Mouse (Mus musculus): ENCODE data around the gene Dab1.

The Dab1 gene

DNA sequence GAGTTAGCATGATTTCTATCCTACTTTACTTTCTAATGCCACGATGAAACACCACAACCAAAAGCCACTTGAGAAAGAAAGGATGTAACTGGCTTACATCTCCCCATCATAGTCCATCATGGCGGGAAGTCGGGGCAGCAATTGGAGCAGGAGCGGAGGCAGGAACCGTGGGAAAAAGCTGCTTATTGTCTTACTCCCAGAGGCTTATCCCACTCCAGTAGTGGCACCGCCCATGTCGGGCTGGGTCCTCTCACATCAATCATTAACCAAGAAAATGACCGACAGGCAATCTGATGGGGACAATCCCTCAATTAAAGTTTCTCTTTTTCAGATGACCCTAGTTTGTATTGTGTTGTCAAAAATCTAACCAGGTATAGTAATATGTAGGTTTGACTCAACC, 893.4 kb downstream of the Dab1 start:
- no peak for DNase-seq (ENCODE audit: extremely low spot score)

GRCm38 (mm10) chr4:104513622-104514021, 894.5 kb downstream of the Dab1 start:
- DNase-seq (ENCODE audit: extremely low spot score): no peak

DNA sequence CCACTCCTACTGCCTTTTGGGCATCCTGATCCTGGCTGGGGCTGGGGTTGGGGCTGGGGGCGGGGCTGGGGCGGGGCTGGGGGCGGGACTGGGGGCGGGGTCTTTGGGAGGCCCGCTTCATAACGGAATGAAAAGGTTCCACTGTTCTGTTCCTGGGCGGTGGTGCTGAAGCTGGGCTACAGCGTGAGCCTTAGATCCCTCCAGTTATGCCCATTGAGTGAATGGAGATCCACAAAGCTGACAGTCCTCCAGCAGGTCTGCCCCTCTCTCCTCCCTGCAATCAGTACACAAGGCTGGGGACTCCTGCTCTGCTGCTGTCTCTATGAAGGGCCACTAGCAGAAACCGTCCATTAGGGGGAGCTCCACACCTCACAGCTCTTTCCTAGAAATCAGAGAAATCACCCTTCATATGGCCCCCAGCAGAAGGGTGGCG, 895.4 kb downstream of the Dab1 start:
- DNase-seq (ENCODE audit: extremely low spot score): peak; percentile 81

DNA sequence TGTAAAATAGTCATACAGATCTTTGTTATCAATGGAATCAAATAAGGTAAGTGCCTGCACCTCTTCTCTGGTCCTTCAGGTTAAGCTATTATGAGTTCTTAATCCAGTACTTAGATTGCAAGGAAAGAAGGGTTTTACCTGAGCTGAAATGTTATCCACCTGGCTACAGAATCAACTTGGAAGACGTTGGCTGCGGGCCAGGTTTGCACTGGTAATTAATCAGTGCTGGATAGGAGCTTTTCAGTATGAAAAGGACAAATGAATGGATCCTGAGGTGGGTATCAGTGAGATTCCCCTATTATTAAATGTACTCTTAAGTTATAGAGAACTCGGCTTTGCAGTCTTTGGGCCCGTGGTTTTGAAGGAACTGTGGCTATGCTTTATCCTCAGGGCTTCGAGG, 896.5 kb downstream of the Dab1 start:
- DNase-seq (ENCODE audit: extremely low spot score): no peak

GRCm38 (mm10) chr4:104522324-104522723, 903.2 kb downstream of the Dab1 start:
- no peak for DNase-seq (ENCODE audit: extremely low spot score)

DNA sequence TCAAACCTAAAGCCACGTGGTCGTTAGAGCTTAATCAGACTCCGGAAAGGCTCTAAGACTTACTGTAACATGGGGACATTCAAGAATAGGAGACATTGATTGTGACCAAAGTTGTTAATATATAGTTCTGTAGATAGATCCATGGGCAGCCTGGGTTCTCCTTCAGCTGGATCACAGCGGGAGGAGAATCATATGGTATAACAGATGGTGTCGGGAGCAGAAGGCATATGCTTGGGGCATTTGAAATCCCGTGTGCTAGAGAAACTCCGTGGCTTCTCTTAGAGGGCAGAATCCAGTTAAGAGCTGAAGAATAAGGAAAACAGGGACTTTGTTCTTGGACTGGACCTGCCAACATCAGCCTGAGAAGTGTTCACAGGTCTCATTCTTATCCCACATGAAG, 904.6 kb downstream of the Dab1 start:
- no peak for DNase-seq (ENCODE audit: extremely low spot score)

- no peak for DNase-seq (ENCODE audit: extremely low spot score)
These were observed 910.9 kb downstream of the Dab1 start for GRCm38 (mm10) chr4:104529905-104530646.

DNA sequence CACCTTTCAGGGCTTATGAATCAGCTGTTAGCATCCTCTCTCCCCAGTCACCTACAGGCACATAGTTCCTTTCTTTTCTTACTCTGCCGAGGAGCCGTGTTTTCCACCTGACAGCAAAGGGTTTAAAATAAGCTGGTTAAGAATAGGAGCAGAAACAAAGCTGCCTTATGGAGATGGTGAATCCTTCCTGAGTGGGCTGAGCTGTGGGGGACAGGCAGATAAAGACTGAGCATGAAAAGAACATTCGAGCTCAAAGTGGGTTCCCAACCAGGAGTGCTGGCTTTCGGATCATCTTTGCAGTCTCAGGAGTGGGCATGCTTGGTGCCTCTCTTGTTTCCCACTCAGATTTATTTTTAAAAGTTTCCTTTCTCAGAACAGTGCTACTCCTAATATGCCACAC, 913.7 kb downstream of the Dab1 start:
- no peak for DNase-seq (ENCODE audit: extremely low spot score)

GRCm38 (mm10) chr4:104538420-104538819, 919.3 kb downstream of the Dab1 start:
- no peak for DNase-seq (ENCODE audit: extremely low spot score)

DNA sequence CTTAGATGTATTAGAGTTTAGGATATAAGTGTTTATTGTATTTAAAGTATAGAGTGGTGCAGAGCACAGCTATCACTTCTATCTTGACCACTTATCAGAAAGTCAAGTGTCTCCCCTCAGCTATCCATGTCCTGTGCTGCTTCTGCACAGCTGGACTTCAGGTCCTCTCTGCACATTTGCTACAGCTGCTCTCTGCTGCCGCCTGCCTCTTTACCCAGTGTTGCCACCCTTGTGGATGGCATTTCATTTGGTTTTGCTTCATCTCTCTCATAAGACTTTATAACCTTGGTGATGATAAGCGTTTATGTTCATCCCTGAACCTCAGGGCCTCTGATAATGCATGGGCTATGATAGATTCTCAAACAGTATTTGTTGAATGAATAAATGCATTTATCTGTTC, 919.9 kb downstream of the Dab1 start:
- no peak for DNase-seq (ENCODE audit: extremely low spot score)

GRCm38 (mm10) chr4:104547091-104547490, 927.9 kb downstream of the Dab1 start:
- no peak for DNase-seq (ENCODE audit: extremely low spot score)

GRCm38 (mm10) chr4:104548287-104548686, 929.1 kb downstream of the Dab1 start:
- DNase-seq (ENCODE audit: extremely low spot score): no peak

DNA sequence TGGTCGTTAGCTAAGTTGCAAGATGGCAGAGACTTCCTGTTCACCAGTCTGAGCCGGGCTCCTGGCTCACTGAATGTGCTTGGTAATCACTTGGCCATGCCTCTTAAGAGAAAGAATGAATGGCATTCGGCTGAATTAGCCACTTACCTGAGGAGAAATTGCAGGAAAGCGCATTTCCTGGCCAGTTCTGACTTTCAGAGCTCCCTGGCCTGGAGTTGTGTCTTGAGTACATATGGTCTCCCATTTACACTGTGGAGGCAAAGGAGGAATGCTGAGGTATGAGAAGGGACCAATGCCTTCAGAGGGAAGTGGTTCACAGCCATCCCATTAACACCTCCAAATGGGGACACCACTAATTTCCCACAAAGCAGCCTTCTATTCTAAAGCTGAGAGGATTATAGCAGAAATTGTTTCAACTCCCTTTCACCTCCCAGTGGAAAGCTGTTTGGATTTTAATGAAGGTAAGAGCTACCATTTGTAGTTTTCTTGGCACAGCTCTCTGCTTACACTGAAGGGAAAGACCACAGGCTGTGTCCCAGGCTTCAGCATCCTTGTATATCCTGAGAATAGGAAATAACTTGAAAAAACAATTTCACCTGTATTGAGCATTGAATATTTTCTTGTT, 931.5 kb downstream of the Dab1 start:
- DNase-seq (ENCODE audit: extremely low spot score): no peak

DNA sequence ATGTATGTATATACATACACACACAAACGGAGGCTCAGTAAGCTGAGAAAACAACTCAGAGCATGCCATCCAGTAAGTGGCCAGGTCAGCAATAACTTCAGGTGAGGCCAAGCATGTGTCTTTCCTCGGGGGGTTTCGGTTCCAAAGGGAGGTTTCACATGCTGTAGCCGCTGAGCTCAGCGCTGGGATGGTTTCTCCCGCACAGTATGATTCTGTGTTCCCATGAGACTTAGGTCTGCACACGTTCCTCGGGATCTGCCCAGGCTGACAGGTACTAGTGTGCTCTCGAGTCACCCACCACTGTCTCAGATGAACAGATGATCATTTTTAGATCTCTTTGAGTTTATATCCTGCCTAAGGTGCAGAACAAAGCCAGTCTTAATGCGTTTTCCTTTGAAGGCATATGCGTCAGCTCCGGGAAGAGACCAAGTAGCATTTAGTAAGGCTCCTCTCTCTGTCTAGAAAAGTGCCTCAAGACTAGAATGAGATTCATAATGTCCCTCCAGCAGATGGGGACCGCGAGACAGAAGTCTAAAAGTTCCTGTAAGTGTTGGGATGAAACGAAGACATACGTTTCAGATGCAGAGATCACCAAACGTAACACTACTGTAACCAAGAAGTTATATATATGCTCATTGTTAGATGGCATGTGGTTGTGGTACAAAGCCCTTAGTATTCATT, 932.4 kb downstream of the Dab1 start:
- no peak for DNase-seq (ENCODE audit: extremely low spot score)

DNA sequence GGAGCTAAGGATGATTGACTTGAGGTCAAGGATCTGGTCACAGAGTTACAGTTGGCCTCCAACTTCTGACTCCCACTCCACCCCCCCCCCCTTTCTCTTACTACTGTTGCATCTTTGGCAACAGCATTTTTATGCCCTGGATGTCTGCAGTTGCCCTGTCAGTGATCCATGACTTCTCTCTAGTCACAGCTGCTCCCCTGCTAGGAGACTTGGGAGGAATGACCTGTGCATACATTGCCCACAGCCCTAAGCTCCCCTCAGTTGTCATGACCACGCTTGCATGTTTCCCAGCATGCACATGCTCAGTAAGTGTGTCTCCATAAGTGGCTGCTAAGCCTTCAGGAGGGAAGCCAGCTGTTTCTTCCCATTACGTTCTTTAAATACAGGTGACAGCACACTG, 936.2 kb downstream of the Dab1 start:
- DNase-seq (ENCODE audit: extremely low spot score): peak; percentile 23

DNA sequence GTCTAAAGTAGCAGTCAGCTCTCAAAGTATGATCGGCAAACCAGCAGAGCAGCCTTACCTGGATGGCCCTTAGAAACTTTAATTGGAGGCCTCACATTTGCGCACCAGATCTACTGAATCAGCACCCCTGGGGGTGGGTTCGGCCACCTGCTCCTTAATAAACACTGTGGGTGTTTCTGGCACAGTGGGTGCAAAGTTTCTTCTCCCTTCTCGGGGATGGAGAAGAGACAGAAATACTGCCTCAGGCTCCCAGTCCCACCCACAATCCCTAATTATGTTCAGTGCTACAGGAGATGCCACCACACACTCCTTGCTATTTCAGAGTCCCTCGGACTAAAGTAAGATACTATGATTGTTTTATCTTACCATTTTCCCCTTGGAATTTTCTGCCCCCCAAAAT, 944.4 kb downstream of the Dab1 start:
- no peak for DNase-seq (ENCODE audit: extremely low spot score)

DNA sequence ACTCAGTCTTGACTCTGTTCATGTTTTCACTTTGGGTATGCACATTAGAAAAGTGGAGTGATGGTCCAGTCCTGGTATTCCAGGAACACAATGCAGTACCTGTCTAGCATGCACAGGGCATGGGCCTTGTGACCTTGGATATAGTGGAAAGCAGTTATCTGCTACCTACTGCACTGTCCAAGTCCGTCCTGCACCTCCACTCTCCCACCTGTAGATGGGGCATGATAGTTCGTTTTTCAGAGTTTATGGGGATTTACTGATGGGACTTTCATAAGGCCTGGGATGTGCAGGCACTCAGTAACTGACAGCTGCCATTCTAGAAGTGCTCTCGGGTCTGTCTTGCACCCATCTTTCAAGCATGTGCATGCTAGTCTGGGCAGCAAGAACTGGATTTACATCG, 951.4 kb downstream of the Dab1 start:
- no peak for DNase-seq (ENCODE audit: extremely low spot score)

- no peak for DNase-seq (ENCODE audit: extremely low spot score)
These were observed 953.3 kb downstream of the Dab1 start for GRCm38 (mm10) chr4:104572440-104572839.

DNA sequence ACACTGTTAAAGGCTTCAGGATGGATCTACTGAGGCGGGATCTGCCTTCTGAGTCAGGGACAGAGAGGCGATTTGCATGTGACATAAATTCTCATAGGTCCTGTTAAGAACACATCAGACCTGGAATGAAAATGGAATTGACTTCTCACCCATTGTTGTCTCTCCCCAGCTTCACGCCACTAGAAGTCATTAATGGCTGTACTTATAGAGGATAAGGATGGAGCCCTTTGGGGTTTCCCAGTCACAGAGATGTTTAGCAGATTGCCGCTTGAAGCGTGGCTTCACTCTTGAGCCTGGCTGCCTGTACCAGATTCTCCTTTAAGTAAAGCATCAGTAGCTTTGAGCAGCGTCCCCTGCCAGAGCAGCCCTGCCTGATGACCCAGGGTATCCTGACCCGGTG, 954.3 kb downstream of the Dab1 start:
- DNase-seq (ENCODE audit: extremely low spot score): no peak

DNA sequence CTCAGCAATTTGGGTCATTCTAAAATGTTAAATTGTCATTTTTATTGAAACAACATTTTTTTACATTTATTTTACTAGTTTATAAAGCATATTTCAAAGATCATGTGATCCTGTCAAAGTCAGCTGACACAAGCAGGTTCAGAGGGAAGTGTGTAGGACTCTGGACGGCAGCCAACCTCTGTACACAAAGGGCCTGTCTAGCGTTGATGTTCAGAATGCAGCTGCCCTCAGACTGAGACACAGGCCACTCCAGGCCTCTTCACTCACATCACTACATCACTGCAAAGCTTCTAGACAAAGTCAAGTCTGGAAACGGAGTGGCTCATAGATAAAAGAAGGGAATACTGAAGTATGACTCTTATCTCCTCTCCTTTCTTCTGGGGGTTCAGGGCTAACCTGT, 959.2 kb downstream of the Dab1 start:
- no peak for DNase-seq (ENCODE audit: extremely low spot score)

DNA sequence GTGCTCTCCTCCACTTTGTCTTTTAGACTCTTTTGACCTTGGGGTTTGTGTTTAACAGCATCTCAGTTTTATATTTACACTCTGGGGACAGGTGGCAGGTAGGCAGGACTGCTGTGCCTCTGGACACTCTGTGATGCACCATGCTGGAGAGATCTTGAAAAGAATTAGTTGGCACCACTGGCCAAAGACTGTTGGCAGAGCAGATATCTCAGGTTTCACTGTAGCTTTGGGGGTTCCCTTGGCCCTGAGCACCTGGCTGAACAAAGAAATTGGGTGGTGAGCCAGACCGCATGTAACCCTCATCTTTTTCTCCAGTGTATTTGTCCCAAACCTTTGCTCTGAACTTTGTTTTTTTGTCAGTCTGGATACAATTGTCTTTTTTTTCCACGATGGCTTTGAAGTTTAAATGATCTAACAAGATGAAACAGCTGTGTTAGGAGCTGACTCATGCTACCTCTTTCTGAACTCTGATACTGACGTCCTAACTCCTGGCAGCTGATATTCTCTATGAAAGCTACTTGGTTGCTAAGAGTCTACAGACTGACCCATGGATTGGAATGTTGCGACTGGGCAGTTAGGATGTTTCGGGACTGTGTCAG, 960.9 kb downstream of the Dab1 start:
- DNase-seq (ENCODE audit: extremely low spot score): no peak

GRCm38 (mm10) chr4:104582726-104583125, 963.6 kb downstream of the Dab1 start:
- DNase-seq (ENCODE audit: extremely low spot score): no peak

DNA sequence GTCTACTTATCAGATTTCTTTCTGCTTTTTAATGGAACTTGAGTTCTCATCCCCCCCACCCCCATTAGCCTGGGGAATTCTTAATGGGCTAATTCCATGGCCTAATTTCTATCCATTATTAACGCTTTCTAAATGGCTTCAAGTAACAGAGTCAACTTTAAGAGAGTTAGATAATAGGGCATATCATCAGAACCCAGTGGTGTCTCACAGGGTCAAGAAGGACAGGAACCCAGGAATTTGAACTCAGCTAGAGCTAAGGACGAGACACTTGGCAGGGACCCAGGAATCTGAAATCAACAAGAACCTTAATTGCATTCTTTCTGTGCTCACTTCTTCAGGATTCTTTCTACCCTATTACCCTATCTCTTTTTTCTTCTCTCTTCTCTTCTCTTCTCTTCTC, 968.7 kb downstream of the Dab1 start:
- DNase-seq (ENCODE audit: extremely low spot score): no peak

All from embryo, embryonic 9.5 days (tissue).